Mouse (Mus musculus): ENCODE measurements around the gene Tmem14a.

- TF ChIP-seq CTCF (conservative IDR thresholded peaks at IDR 0.05; ENCODE audit: low read length) (no peak), NANOG (IDR thresholded peaks at IDR 0.05; ENCODE audit: borderline replicate concordance, low read length) (no peak), POU5F1 (IDR thresholded peaks at IDR 0.05; ENCODE audit: borderline replicate concordance, low read length) (no peak)
Measured at GRCm38 (mm10) chr1:21273091-21273490, 54.7 kb downstream of the Tmem14a start.

Data from E14TG2a.4 (cell line).